ENCODE assay signal across 22 mouse cellular contexts in the genomic region with DNA sequence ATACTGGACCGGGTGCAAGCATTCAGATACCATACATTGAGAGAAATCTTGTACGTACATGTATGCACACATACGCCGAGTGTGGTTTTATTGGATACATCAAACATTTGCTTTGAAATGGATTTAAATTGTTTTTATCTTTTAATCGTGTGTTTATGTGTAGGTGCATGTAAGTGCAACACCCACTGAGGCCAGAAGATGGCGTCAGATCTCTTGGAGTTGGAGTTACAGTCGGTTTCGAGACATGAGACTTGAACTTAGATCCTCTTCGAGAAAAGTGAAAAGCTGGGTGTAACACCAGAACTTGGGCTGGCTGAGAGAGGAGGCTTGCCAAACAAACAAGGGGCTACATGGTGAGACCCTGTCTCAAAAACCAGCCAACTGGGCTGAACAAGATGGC. TPM values are rescaled to one million over a fixed set of nuclear protein-coding genes. Genes with fewer than 3 reads are reported as not detected.
DNase-seq lines count a peak whose midpoint lies in the region; ATAC-seq and TF ChIP-seq lines count a peak whose summit lies in the region.
"Had no signal": no experiment of that assay in that cellular context is flagged by ENCODE, and none has a peak within 500 bp of the region (broad histone marks: within the 10 kb centered on the region; RNA-seq: fewer than 3 reads in every experiment).

No protein-coding gene starts in this region.

- ATAC-seq in kidney, postnatal 0 days (replicated peaks; ENCODE audit: low FRiP score, low read depth), result no peak
- no peak for ATAC-seq in midbrain, postnatal 0 days (ENCODE audit: low FRiP score)
- ATAC-seq in midbrain, embryonic 14.5 days (ENCODE audit: low FRiP score, low TSS enrichment), result no peak
- ATAC-seq in intestine, embryonic 16.5 days, result no peak
- ATAC-seq: forebrain, embryonic 14.5 days; intestine, postnatal 0 days; Patski had no signal

- H3K4me2 ChIP-seq in kidney, postnatal 0 days (ENCODE audit: low read length), result no peak overlapping the region
- no peak overlapping the region for H3K4me2 ChIP-seq in midbrain, postnatal 0 days (ENCODE audit: low read depth, low read length, poor library complexity, severe bottlenecking)
- no peak overlapping the region for H3K4me2 ChIP-seq in midbrain, embryonic 14.5 days (ENCODE audit: low read length)
- no peak overlapping the region for H3K4me2 ChIP-seq in intestine, embryonic 16.5 days (ENCODE audit: low read depth, low read length)
- H3K4me2 ChIP-seq: embryonic facial prominence, embryonic 15.5 days; heart, embryonic 12.5 days; hindbrain, embryonic 13.5 days had no signal

- H3K27me3 ChIP-seq in kidney, postnatal 0 days (ENCODE audit: insufficient read depth, low read length), result no peaks in the 10 kb centered on the region
- H3K27me3 ChIP-seq in midbrain, postnatal 0 days (ENCODE audit: insufficient read depth, low read length), result no peaks in the 10 kb centered on the region
- no peaks in the 10 kb centered on the region for H3K27me3 ChIP-seq in midbrain, embryonic 14.5 days (ENCODE audit: control insufficient read depth, insufficient read depth, low read length)
- H3K27me3 ChIP-seq in intestine, embryonic 16.5 days (replicated peaks; ENCODE audit: control insufficient read depth, insufficient read depth, low read length), result no peaks in the 10 kb centered on the region
- H3K27me3 ChIP-seq: embryonic facial prominence, embryonic 15.5 days; heart, embryonic 12.5 days; hindbrain, embryonic 13.5 days; Patski had no signal

- WGBS in kidney, postnatal 0 days, result 92% methylated on average over 9 of the region's 9 CpGs
- 92% methylated on average over 9 of the region's 9 CpGs for WGBS in midbrain, postnatal 0 days
- 94% methylated on average over 9 of the region's 9 CpGs for WGBS in midbrain, embryonic 14.5 days
- WGBS in intestine, embryonic 16.5 days, result 92% methylated on average over 9 of the region's 9 CpGs

- 0 out of 2 replicates have a peak, but pooled peaks have one; percentile 7 for TF ChIP-seq CTCF in kidney, postnatal 0 days (IDR thresholded peaks at IDR 0.05; ENCODE audit: low read depth)
- TF ChIP-seq CTCF in midbrain, postnatal 0 days (IDR thresholded peaks at IDR 0.05), result 0 out of 2 replicates have a peak, but pooled peaks have one; percentile 12

- H3K27ac ChIP-seq in kidney, postnatal 0 days, result no peak overlapping the region
- no peak overlapping the region for H3K27ac ChIP-seq in midbrain, postnatal 0 days (ENCODE audit: low read depth, low read length)
- H3K27ac ChIP-seq in midbrain, embryonic 14.5 days (replicated peaks; ENCODE audit: low read depth, low read length), result no peak overlapping the region
- no peak overlapping the region for H3K27ac ChIP-seq in intestine, embryonic 16.5 days (ENCODE audit: low read length)
- H3K27ac ChIP-seq: embryonic facial prominence, embryonic 15.5 days; forebrain, embryonic 10.5 days; hindbrain, embryonic 13.5 days had no signal

- no peak overlapping the region for H3K4me3 ChIP-seq in kidney, postnatal 0 days (replicated peaks; ENCODE audit: low read depth, low read length)
- H3K4me3 ChIP-seq in midbrain, postnatal 0 days (ENCODE audit: low read depth, low read length), result no peak overlapping the region
- no peak overlapping the region for H3K4me3 ChIP-seq in midbrain, embryonic 14.5 days (replicated peaks; ENCODE audit: low read depth, low read length)
- H3K4me3 ChIP-seq in intestine, embryonic 16.5 days (ENCODE audit: low read length), result no peak overlapping the region
- H3K4me3 ChIP-seq: embryonic facial prominence, embryonic 15.5 days; erythroblast, embryonic 14.5 days; forebrain, embryonic 10.5 days; heart, embryonic 12.5 days; hindbrain, embryonic 13.5 days had no signal

- intact Hi-C loops in heart, postnatal 10 days (cut with DNase I), result no loop called here

- H3K4me1 ChIP-seq in kidney, postnatal 0 days (replicated peaks; ENCODE audit: insufficient read depth, low read length), result no peaks in the 10 kb centered on the region
- no peaks in the 10 kb centered on the region for H3K4me1 ChIP-seq in midbrain, postnatal 0 days (ENCODE audit: insufficient read depth, low read length)
- H3K4me1 ChIP-seq in midbrain, embryonic 14.5 days (ENCODE audit: control insufficient read depth, insufficient read depth, low read length), result no peaks in the 10 kb centered on the region
- H3K4me1 ChIP-seq in intestine, embryonic 16.5 days (ENCODE audit: control insufficient read depth, insufficient read depth, low read length), result no peaks in the 10 kb centered on the region
- H3K4me1 ChIP-seq: embryonic facial prominence, embryonic 15.5 days; forebrain, embryonic 10.5 days; heart, embryonic 12.5 days; hindbrain, embryonic 13.5 days had no signal

- H3K9me3 ChIP-seq in kidney, postnatal 0 days (replicated peaks; ENCODE audit: low read length), result 0 out of 2 replicates have a peak, but pooled peaks cover 4% of the 10 kb centered on the region
- 0 out of 2 replicates have a peak, but pooled peaks cover 3% of the 10 kb centered on the region for H3K9me3 ChIP-seq in midbrain, postnatal 0 days (ENCODE audit: low read length)
- peaks cover 5% of the 10 kb centered on the region; the same call in 1 of the 2 replicates for H3K9me3 ChIP-seq in midbrain, embryonic 14.5 days (ENCODE audit: control insufficient read depth, low read length)
- H3K9me3 ChIP-seq in intestine, embryonic 16.5 days (ENCODE audit: control insufficient read depth, low read length), result 0 out of 2 replicates have a peak, but pooled peaks cover 3% of the 10 kb centered on the region

- no peaks in the 10 kb centered on the region for H3K36me3 ChIP-seq in kidney, postnatal 0 days (ENCODE audit: insufficient read depth, low read length)
- no peaks in the 10 kb centered on the region for H3K36me3 ChIP-seq in midbrain, postnatal 0 days (ENCODE audit: insufficient read depth, low read length)
- H3K36me3 ChIP-seq in midbrain, embryonic 14.5 days (ENCODE audit: control insufficient read depth, insufficient read depth, low read length), result no peaks in the 10 kb centered on the region
- H3K36me3 ChIP-seq in intestine, embryonic 16.5 days (ENCODE audit: control insufficient read depth, insufficient read depth, low read length), result no peaks in the 10 kb centered on the region
- H3K36me3 ChIP-seq: embryonic facial prominence, embryonic 15.5 days; hindbrain, embryonic 13.5 days had no signal

- DNase-seq in heart, adult 11 months, result peak; percentile 87
- no peak for DNase-seq in heart, postnatal 10 days
- DNase-seq in kidney, postnatal 0 days (ENCODE audit: low spot score), result no peak
- no peak for DNase-seq in kidney, adult 11 months
- DNase-seq in midbrain, postnatal 0 days (ENCODE audit: low spot score), result no peak
- no peak for DNase-seq in midbrain, embryonic 14.5 days
- DNase-seq in ZHBTc4 (ENCODE audit: low read depth, low spot score), result peak; percentile 55
- DNase-seq: adrenal gland, adult 8-10 months; adrenal gland, postnatal 36 days; cerebellum, adult 8-10 months; cerebellum, postnatal 14 days; embryo, embryonic 11 days; heart, adult 18-20 months had no signal

- H3K9ac ChIP-seq in kidney, postnatal 0 days (ENCODE audit: low read depth, low read length), result no peak overlapping the region
- no peak overlapping the region for H3K9ac ChIP-seq in midbrain, postnatal 0 days (replicated peaks; ENCODE audit: low read length, poor library complexity, severe bottlenecking)
- H3K9ac ChIP-seq in midbrain, embryonic 14.5 days (replicated peaks; ENCODE audit: low read length), result no peak overlapping the region
- no peak overlapping the region for H3K9ac ChIP-seq in intestine, embryonic 16.5 days (ENCODE audit: low read depth, low read length)
- H3K9ac ChIP-seq: embryonic facial prominence, embryonic 15.5 days; heart, embryonic 12.5 days; hindbrain, embryonic 13.5 days had no signal

RNA-seq across cellular contexts. Expression of gene Exog, which starts 58.9 kb away (rescaled TPM):
- 1 to 10 TPM; 2.8 to 4.4 TPM for total RNA-seq in heart, postnatal 10 days (2021)
- 11.2 and 13.9 TPM in 2 replicates for polyA plus RNA-seq in kidney, postnatal 0 days (2015; fragmentation: Nextera tagmentation; extraction: Ambion mirVana)
- total RNA-seq in midbrain, postnatal 0 days (2014; rRNA removed), result 26.0 and 29.2 TPM in 2 replicates
- 36.8 and 38.0 TPM in 2 replicates for polyA plus RNA-seq in midbrain, postnatal 0 days (2015; fragmentation: Nextera tagmentation; extraction: Ambion mirVana)
- polyA plus RNA-seq in midbrain, embryonic 14.5 days (2014; fragmentation: Nextera tagmentation; extraction: Ambion mirVana), result 51.2 and 56.0 TPM in 2 replicates
- polyA plus RNA-seq in intestine, embryonic 16.5 days (2015; fragmentation: Nextera tagmentation; extraction: Ambion mirVana), result 15.3 and 17.5 TPM in 2 replicates

Comparison
In these comparisons a context has a peak if more than half of its experiments do, and no peak if none do; other contexts are left out.
1. DNase-seq: peak in heart, adult 11 months (single experiment) and ZHBTc4 (single experiment); none in heart, postnatal 10 days (0 of 2), kidney, postnatal 0 days (single experiment), kidney, adult 11 months (single experiment), midbrain, postnatal 0 days (single experiment) and midbrain, embryonic 14.5 days (single experiment).